Mouse (Mus musculus) thymus, adult 2 months (tissue): Measurements from ENCODE around the gene Pde3a.

Experiments
- CTCF ChIP-seq: fragments of 200-500 bp; IDR thresholded peaks from 2 replicates; pipeline ENCODE4 v1.5.1; 2012; ENCODE audit warnings: mild to moderate bottlenecking, control low read depth, low read length, moderate library complexity, borderline replicate concordance; ENCODE audit not compliant: control insufficient read depth, poor library complexity, insufficient read depth; ENCODE audit errors: extremely low read depth
- POLR2A ChIP-seq: fragments of 200-500 bp; IDR thresholded peaks from 2 replicates; pipeline ENCODE4 v1.6.1; 2012; ENCODE audit warnings: mild to moderate bottlenecking, low read length, control low read depth, moderate library complexity; ENCODE audit not compliant: control insufficient read depth, poor library complexity, insufficient read depth; ENCODE audit errors: extremely low read depth

DNA sequence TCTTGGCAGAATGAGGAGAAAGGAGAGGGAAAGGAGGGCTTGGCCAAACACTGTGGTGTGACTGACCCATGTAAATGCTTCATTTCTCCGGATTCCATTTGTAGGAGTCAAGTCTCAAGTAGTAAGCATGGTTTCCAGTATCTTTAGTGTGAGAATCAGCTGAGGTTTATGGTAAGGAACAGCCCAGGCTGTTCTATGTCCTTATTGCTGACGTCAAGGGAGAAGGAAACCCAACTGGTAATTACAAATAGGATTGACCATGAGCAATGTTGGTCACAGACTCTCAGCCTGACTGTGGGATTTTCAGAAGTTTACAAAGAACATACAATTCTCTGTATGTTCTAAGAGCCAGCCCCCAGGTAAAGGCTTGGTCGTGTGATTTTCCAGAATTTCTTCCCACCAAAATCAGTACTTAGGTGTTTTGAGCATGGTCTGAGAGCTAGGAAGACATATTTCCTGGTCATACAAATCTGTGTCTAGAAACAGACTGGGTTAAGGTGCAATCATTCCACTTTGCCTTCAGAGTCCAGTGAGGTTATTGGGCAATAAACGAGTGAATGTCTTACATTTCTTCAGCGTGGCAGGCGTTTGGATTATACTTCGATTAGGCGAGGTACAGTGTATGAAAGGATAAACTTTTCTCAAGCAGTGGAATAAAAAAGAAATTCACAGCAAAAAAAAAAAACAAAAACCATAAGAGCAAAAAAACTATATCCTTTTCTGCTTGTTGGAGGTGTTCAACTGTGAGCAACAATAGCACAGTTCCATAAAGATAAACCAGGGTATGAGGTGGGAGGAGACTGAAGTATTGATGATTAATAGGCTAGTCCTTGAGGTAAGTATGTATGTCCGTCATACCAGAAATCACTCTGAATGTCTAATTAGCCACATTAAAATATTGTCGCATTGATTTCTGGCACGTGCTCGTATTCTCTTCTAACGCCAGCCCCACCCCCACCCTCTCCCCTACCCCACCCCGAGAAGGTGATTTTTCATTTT is 53.0 kb downstream of the Pde3a start:
- TF ChIP-seq POLR2A = no peak
- TF ChIP-seq CTCF = no peak
